Mouse (Mus musculus): ENCODE results near the gene Plxna2. TPM values are rescaled to one million over a fixed set of nuclear protein-coding genes. Genes with fewer than 3 reads are reported as not detected.

Gene Plxna2
- polyA plus RNA-seq, 2 experiments from 2014 or later, result not detected

- ATAC-seq, result no peak
These were observed 156.7 kb downstream of the Plxna2 start for GRCm38 (mm10) chr1:194774754-194775153.

GRCm38 (mm10) chr1:194775656-194776374 is 157.8 kb downstream of the Plxna2 start:
- ATAC-seq, result no peak

GRCm38 (mm10) chr1:194776510-194777244 is 158.7 kb downstream of the Plxna2 start:
- no peak for ATAC-seq

GRCm38 (mm10) chr1:194777608-194778007 is 159.6 kb downstream of the Plxna2 start:
- no peak for ATAC-seq

- no peak for ATAC-seq
These were observed 162.4 kb downstream of the Plxna2 start for GRCm38 (mm10) chr1:194780392-194780791.

- ATAC-seq, result no peak
These were observed 162.9 kb downstream of the Plxna2 start for GRCm38 (mm10) chr1:194780794-194781390.

GRCm38 (mm10) chr1:194781556-194781955 is 163.5 kb downstream of the Plxna2 start:
- no peak for ATAC-seq

GRCm38 (mm10) chr1:194782325-194782724 is 164.3 kb downstream of the Plxna2 start:
- no peak for ATAC-seq

GRCm38 (mm10) chr1:194787626-194788025 is 169.6 kb downstream of the Plxna2 start:
- no peak for ATAC-seq

- no peak for ATAC-seq
These were observed 175.4 kb downstream of the Plxna2 start for GRCm38 (mm10) chr1:194793226-194793924.

GRCm38 (mm10) chr1:194795316-194795715 is 177.3 kb downstream of the Plxna2 start:
- no peak for ATAC-seq

GRCm38 (mm10) chr1:194797843-194798242 is 179.8 kb downstream of the Plxna2 start:
- no peak for ATAC-seq

GRCm38 (mm10) chr1:194798511-194798910 is 180.5 kb downstream of the Plxna2 start:
- no peak for ATAC-seq

GRCm38 (mm10) chr1:194808261-194808660 is 190.2 kb downstream of the Plxna2 start:
- no peak for ATAC-seq

GRCm38 (mm10) chr1:194808681-194809080 is 190.7 kb downstream of the Plxna2 start:
- no peak for ATAC-seq

GRCm38 (mm10) chr1:194809600-194809999 is 191.6 kb downstream of the Plxna2 start:
- no peak for ATAC-seq

GRCm38 (mm10) chr1:194814187-194814586 is 196.2 kb downstream of the Plxna2 start:
- ATAC-seq, result no peak

GRCm38 (mm10) chr1:194815547-194815946 is 197.5 kb downstream of the Plxna2 start:
- no peak for ATAC-seq

- ATAC-seq, result no peak
These were observed 198.9 kb downstream of the Plxna2 start for GRCm38 (mm10) chr1:194816913-194817312.

GRCm38 (mm10) chr1:194820953-194821352 is 202.9 kb downstream of the Plxna2 start:
- no peak for ATAC-seq

- ATAC-seq, result no peak
These were observed 203.7 kb downstream of the Plxna2 start for GRCm38 (mm10) chr1:194821721-194822120.

- ATAC-seq, result no peak
These were observed 210.3 kb downstream of the Plxna2 start for GRCm38 (mm10) chr1:194828316-194828715.

- ATAC-seq, result no peak
These were observed 217.2 kb downstream of the Plxna2 start for GRCm38 (mm10) chr1:194835238-194835637.

Data from activated CD4-positive, CD25-positive, alpha-beta regulatory T cell, adult 4 months (primary cell).